Mouse (Mus musculus) layer of hippocampus, adult 8-10 months (tissue): ENCODE measurements at regions not wholly inside any gene's neighbourhood (a gene's known extent, or its start where the extent isn't known, plus 50 kb on each side); places are given as distances from the start of the nearest gene placed in this dataset.
A peak's percentile ranks its signal among the peaks of the same experiment; 100 is the strongest.

Experiments used
- DNase-seq, 2 experiments: peaks; one replicate each; pipeline ENCODE4 v3.0.0; 2022; ENCODE audit warnings: low spot score in 2 of 2

DNA sequence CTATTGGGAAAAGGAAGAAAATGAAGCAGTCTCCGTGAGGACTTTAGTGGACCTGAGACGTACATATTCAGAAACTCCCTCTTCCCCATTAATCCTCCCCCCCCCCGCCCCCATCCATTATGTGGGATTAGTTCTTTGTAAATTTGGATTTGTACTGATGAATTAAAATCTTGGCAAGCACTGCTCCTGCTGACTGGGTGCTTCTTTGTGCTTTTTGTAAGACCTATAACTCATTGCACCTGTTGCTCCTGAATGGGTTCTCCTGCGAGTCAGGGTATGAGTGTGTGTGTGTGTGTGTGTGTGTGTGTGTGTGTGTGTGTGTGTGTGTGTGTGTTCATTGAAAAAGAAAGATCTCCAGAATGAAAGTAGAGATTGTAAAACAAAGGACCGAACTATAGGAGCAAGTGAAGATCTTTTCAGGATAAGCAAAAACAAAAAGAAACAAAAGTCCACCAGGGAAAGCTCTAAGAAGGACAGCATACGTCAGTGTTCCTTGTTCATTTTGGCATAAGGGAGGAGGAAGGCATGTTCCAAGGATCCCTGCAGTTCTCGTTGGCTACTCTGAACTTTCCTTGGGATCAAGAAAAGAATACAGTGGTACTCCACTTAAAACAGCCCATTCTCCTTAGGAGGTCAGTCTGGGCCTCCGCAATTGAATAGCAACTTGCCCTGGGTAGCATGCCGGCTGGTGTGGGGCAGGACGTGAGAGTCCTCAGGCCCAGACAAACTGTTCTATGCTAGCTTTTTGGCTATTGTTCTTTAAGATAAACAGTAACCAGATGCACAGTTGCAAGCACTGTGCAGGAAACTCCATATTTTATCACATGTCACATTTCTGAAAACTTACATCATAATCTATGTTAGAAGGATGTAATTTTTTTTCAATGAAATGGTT is 131.9 kb upstream of the Zfp462 start:
- no peak for DNase-seq

DNA sequence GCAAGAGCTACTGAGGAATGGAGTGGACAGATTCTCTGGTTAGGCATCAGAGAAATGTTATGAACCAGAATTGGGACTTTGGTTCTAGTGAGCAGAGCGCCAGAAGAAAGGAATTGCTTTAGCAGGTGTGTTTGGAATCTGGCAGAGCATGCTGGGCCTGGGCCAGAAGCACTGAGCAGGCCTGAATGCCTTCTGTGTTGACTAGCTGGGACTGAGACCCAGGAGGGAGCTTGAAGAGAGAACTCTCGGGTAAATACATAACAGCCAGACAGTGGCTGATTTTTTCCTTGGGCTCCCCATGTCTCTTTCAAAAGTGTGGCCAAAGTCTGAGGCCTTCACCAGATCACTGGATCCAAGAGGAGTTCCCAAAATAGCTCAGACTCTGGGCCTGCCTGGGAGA is 107.5 kb upstream of the Zfp462 start:
- peak; percentile 27 to 37 for DNase-seq

DNA sequence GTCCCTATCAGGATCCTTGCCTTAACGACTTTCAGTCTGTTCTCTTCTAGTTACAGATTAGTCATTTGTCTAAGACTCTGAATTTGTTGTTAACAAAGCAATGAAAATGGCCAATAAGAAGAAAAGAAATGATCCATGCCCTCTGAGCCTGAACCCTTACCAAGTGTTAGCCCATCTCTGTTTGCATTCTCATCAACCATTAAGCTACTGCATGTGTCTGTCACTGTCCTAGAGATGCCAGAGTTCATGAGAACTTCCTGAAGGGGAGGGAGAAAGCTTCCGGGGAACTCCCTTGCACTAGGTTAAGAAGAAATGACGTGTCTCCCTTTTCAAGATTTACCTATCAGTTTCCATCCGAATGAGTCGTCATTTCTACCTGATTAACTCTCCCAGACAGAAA is 106.7 kb upstream of the Zfp462 start:
- no peak for DNase-seq

DNA sequence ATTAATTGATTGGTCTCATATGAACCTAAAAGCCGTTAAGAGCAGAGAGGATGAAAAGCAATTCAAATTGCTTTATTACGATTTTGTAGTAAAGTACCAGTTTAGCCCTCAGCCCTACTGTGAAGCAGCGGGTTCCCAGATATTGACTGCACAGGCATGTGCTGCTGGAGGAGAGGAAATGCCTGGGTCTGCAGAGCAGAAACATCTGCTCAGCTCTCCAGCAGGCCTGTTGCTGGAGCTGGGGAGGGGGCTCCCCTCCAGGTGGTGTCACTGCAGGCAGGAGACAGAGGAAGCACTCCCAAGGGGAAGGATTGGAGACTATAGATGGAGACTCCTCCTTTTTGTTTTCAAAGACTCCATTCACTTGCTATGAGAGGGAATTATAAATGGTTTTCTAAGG is 106.1 kb upstream of the Zfp462 start:
- DNase-seq = no peak

GRCm38 (mm10) chr4:54852991-54853925 is 91.6 kb upstream of the Zfp462 start:
- DNase-seq = no peak

GRCm38 (mm10) chr4:54858604-54859003 is 86.2 kb upstream of the Zfp462 start:
- DNase-seq = no peak

DNA sequence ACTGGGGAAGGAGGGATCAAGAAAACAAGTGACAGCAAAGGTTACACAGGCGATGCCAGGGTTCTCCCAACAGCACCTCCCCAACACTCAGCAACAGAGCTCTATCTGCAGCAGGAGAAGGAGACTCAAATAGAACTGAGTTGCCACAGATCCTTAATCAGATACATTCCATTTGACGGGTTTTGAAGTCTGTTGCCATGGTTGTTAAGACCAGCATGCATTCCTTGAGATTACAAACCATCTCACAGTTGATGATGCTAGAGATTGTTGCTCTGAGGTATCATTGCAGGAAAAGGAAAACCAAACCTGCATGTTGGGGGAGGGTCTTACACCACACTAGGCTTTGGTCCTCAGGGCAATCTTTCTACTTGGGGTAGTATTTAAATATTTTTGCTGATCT is 78.8 kb upstream of the Zfp462 start:
- no peak for DNase-seq

GRCm38 (mm10) chr4:54874136-54874827 is 70.6 kb upstream of the Zfp462 start:
- DNase-seq = no peak

DNA sequence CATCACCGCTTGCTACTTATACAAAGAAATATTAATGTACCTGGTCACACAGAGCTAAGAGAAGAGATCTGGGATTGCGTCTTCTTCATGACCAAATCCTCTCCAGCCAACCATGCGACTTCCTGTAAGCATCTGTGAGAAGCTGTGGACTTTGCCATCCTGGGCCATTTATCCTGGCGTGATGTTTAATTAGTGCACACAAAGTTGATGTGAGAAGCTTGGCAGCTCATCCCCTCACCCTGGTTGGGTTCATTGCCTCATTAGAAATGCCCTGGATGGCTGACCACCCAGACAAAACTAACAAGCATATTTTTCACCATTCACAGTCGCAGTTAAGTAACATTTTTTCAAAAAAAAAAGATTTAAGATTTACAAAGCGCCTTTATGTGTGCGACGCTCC is 69.3 kb upstream of the Zfp462 start:
- no peak for DNase-seq

- DNase-seq = no peak
These were observed 67.5 kb upstream of the Zfp462 start for GRCm38 (mm10) chr4:54877361-54877760.

- DNase-seq = no peak
These were observed 66.3 kb upstream of the Zfp462 start for GRCm38 (mm10) chr4:54878531-54878930.

GRCm38 (mm10) chr4:54893288-54893687 is 51.6 kb upstream of the Zfp462 start:
- no peak for DNase-seq
